Mouse (Mus musculus): Measurements from ENCODE around the gene 4930519P11Rik. TPM values are rescaled to one million over a fixed set of nuclear protein-coding genes. Genes with fewer than 3 reads are reported as not detected.
A peak's percentile ranks its signal among the peaks of the same experiment; 100 is the strongest.

The 4930519P11Rik gene
- 0.13 TPM for polyA plus RNA-seq (2021)

DNA sequence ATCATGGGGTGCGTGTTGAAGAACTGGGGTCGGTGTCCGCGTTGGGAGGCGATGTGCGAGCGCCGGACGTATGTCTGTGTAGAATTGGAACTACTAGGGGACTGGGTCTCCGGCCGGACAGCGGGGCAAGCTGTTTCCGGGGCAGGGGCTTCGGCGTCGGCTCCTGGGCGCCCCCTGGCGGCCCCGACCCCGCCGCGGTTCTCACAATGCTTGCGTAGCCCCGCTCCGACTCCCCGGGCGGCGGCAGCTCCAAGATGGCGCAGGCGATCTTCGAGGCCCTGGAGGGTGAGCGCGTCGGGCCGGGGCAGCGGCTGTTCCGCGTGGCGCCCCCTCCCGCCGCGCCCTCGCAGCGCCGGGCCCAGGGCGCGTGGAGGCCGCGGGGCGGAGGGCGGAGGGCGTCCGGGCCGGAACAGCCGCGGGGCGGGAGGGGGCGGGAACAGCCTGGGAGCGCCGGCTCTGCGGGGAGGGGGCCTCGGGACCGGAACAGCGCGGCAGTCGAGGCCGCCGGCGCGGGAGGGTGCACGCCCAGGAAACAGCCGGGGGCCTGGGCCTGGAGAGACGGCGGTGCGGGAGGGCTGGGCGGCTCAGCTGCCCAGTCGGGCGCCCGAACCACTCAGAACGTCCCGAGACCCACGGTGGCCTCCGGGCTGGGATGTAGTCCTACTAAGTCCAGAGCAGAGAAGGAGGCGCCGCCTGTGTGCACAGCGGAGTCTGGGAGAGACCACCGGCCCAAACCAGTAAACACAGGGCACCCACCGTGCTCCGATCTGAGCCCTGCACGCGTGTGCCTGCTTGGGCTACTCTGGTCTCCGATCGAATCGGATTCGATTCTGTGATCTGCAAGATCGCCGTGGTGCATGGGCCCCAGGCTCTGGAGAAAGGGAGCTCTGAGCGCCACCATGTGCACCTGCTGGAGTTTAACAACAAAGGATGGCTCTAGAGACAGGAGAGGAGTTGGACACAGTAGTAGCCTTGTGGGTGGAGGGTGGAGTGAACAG lies at the start of gene 4930519P11Rik, which contains the start of gene Zfp341:
TSS of gene 4930519P11Rik (minus strand) at position 320 of the 998 bp plus-strand sequence.
TSS of gene Zfp341 (plus strand) at position 180 of the 998 bp plus-strand sequence.
- POLR2A ChIA-PET = interaction anchor here (0.9 to 1.0 kb wide), 2 partner anchors 177 to 203 kb away, joined by 3 read pairs; partner anchors contain the start of gene Cbfa2t2
- peak; percentile 93 for ATAC-seq
- peak; percentile 100 for TF ChIP-seq CTCF (IDR thresholded peaks at IDR 0.05)
- no peaks in the 10 kb centered on the region for H3K27me3 ChIP-seq
- no peak for DNase-seq (ENCODE audit: low read depth, low spot score)
- CTCF ChIA-PET = interaction anchor here (0.6 to 2.3 kb wide), 5 partner anchors 10 to 202 kb away, joined by 3 to 5 read pairs (median 4); partner anchors contain the start of gene Pxmp4
- in situ Hi-C loops (cut with MboI; ENCODE audit: low pct_unique_long_range_greater_than_20kb) = no loop called here

DNA sequence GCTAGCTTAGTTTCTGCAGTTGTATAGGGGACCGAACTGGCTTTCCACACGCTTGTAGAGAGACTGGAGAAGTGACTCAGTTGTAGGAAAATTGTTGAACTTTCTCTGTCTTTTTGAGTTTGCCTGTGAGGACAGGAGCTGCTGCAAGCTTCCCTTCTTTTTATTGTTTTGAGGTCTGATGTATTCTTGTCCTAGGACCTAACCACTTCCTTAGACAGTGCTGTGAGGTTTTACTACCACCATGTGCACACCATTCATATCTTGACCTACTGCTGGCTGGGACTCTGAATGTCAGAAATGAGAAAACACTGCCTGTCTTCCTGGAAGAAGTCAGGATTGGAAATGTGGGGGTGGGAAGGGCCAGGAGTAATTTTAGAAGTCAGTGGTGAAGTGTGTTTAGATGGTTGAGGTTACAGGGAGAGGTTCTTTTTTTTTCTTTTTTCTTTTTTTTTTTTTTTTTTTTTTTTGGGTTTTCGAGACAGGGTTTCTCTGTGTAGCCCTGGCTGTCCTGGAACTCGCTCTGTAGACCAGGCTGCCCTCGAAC lies 46.4 kb upstream of the 4930519P11Rik start:
- CTCF ChIA-PET = interaction anchor here (1.2 kb wide), 1 partner anchor 9 kb away, joined by 4 read pairs; no protein-coding TSS in a partner anchor
- ATAC-seq = no peak
- H3K27me3 ChIP-seq = no peaks in the 10 kb centered on the region
- in situ Hi-C loops (cut with MboI; ENCODE audit: low pct_unique_long_range_greater_than_20kb) = no loop called here
- DNase-seq (ENCODE audit: low read depth, low spot score) = no peak
- POLR2A ChIA-PET = interaction anchor here (0.6 kb wide), 1 partner anchor 202 kb away, joined by 3 read pairs; no protein-coding TSS in a partner anchor
- no peak for TF ChIP-seq CTCF (IDR thresholded peaks at IDR 0.05)

DNA sequence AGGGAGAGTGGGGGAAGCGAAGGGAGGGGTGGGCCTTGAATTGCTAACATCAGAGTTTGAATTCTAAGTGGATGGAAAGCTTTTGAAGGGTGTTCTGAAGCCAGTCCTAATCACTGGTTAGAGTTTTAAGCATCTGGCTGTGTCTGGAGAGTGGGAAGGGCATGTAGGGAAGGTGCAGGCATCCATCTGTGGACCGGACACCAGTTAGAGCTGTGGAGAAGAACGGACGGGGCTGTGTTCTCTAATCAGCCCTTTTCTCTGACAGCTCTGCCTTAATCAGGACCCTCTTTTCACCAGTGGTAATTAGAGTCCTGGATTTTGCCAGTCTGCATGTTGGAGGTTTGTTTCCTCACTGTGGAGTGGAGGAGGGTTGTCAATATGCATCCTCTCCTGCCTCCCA lies 45.8 kb upstream of the 4930519P11Rik start:
- in situ Hi-C loops (cut with MboI; ENCODE audit: low pct_unique_long_range_greater_than_20kb) = no loop called here
- POLR2A ChIA-PET = interaction anchor here (0.6 kb wide), 1 partner anchor 203 kb away, joined by 3 read pairs; no protein-coding TSS in a partner anchor
- no peak for ATAC-seq
- CTCF ChIA-PET = interaction anchor here (1.2 kb wide), 1 partner anchor 10 kb away, joined by 4 read pairs; no protein-coding TSS in a partner anchor
- TF ChIP-seq CTCF (IDR thresholded peaks at IDR 0.05) = no peak
- no peaks in the 10 kb centered on the region for H3K27me3 ChIP-seq
- DNase-seq (ENCODE audit: low read depth, low spot score) = no peak

DNA sequence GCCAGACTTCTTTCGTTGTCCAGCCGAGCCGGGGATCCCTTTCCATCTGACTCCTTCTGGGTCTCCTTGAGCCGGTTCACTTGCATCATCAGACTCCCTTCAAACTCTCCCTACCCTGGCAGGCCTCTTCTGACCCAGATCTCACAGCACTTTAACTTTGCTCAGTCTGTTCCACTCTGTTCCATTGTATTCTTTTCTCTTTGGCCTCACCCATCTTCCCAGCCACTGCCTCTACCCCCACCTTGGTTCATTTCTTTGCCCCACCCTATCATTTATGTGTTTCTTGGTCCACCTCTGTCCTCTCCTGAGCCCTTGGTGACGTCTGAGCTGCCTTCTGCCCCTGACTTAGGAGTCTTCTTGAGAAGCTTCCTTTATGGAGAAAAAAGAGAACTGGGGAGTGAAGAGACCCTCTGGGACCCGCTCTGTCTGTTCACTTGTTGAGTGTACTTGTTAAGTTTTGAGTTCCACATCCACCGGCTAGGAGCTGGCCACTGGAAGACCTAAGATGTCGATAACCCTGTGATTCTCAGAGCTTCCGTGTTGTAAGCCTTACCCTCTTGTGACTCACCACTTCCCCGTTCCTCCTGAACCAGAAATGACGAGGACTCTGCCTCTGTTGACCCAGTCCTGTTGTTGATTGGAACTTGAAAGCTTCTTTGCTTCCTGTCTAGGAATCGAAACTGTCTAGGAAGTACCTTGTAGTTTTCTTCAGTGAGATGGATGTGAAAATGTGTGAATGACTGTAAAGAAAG lies 44.4 kb upstream of the 4930519P11Rik start:
- ChIA-PET CTCF (no interaction called here), POLR2A (interaction anchor here (0.9 to 1.3 kb wide), 4 partner anchors 18 to 103 kb away, joined by 3 to 5 read pairs (median 3); no protein-coding TSS in a partner anchor)
- H3K27me3 ChIP-seq = no peaks in the 10 kb centered on the region
- ATAC-seq (peak; percentile 22), DNase-seq (ENCODE audit: low read depth, low spot score) (no peak)
- in situ Hi-C loops (cut with MboI; ENCODE audit: low pct_unique_long_range_greater_than_20kb) = no loop called here
- no peak for TF ChIP-seq CTCF (IDR thresholded peaks at IDR 0.05)

DNA sequence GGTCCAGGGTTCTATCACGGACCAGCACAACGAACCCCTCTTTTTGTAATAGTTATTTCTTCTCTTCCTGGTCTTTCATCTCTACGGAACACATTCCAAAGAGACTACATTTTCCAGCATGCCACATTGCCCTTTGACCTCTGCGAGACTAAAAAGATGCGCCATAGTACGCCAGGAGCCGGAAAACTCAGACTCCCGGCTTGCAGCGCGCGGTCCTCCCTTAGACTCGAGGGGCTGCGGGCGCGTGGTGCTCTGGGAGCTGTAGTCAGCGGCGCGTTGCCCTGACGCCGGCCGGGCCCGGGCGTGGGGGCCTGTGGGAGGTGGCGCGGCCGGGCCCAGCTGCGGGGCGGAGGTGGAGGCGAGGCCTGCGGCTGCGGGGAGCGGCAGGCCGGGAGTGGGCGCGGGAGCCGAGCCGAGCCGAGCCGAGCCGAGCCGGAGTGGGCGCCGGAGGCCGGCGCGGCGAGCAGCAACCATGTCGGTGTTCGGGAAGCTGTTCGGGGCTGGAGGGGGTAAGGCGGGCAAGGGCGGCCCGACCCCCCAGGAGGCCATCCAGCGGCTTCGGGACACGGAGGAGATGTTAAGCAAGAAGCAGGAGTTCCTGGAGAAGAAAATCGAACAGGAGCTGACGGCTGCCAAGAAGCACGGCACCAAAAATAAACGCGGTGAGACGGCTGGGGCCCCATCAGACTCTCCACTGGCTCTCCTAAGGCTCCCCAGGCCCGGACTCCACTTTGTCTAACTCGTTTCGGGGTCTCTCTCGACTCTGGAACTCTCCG lies 43.7 kb upstream of the 4930519P11Rik start:
- in situ Hi-C loops (cut with MboI; ENCODE audit: low pct_unique_long_range_greater_than_20kb) = no loop called here
- no peak for TF ChIP-seq CTCF (IDR thresholded peaks at IDR 0.05)
- CTCF ChIA-PET = no interaction called here
- no peaks in the 10 kb centered on the region for H3K27me3 ChIP-seq
- peak; percentile 74 for DNase-seq (ENCODE audit: low read depth, low spot score)
- peak; percentile 92 for ATAC-seq
- POLR2A ChIA-PET = interaction anchor here (0.6 to 1.3 kb wide), 4 partner anchors 20 to 166 kb away, joined by 3 to 7 read pairs (median 4); no protein-coding TSS in a partner anchor

DNA sequence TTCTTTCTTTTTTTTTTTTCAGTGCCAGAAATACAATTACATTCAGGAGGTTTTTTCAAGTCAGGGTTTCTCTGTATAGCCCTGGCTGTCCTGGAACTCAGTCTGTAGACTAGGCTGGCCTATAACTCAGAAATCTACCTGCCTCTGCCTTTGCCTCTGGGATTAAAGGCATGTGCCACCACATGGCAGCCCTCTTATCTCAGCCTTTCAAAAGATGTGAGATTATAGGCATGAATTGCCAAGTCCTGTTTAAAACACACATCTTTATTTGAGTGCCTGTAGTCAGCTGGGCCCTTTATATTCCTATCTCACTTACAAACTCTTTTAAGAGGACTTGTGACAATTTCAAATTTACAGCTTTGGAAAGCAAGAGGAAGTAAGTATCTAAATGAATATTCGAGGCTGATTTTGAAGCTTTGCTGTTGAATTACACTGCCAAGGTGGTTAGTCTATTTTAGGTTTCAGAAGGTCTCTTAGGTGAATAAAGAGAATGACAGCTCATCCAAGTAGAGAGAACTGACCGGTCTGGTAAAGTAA lies 42.7 kb upstream of the 4930519P11Rik start:
- TF ChIP-seq CTCF (IDR thresholded peaks at IDR 0.05) = no peak
- DNase-seq (ENCODE audit: low read depth, low spot score) (no peak), ATAC-seq (no peak)
- ChIA-PET POLR2A (no interaction called here), CTCF (no interaction called here)
- in situ Hi-C loops (cut with MboI; ENCODE audit: low pct_unique_long_range_greater_than_20kb) = no loop called here
- H3K27me3 ChIP-seq = no peaks in the 10 kb centered on the region

DNA sequence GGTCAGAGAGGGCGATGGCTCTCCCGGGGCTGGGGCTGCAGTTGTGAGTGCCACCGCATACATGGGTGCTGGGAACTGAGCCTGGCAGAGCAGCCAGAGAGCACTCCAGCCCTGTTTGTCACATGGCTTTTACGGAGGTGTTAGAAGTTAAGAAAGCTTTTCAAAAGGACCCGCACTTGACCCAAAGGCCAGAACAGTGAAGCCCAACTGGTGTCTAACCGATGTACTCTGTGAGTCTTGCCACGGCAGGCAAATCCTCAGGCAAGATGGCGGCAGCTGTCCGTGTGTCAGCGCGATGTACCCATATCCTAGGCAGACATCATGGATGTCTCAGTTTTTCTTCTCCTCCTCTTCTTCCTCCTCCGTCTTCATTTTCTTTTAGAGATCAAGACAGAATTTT lies 41.7 kb upstream of the 4930519P11Rik start:
- DNase-seq (ENCODE audit: low read depth, low spot score) (no peak), ATAC-seq (no peak)
- CTCF ChIA-PET = no interaction called here
- POLR2A ChIA-PET = no interaction called here
- in situ Hi-C loops (cut with MboI; ENCODE audit: low pct_unique_long_range_greater_than_20kb) = no loop called here
- no peak for TF ChIP-seq CTCF (IDR thresholded peaks at IDR 0.05)
- H3K27me3 ChIP-seq = no peaks in the 10 kb centered on the region

DNA sequence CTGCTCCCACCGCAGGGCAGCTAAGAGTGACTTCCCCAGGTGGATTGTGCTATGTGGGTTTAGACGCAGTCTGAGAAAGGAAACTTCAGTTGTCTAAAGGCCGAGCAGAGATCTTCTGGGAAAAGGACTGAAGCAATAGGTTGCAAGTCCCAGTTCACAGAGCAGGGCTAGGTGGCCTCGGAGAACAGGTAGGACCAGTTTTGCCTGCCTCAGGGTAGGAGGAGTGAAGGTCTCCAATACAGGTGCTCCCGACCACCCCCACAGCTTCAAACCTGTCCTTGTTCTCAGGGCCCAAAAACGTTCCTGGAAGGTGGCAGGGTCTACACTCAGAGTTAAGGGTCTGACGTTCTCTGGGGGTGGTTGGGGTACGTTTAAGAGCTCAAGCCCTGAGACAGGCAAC lies 38.1 kb upstream of the 4930519P11Rik start, which contains the start of gene Chmp4b:
TSS of gene Chmp4b (plus strand) at position 343 of the 400 bp plus-strand sequence.
- ATAC-seq (no peak), DNase-seq (ENCODE audit: low read depth, low spot score) (no peak)
- ChIA-PET POLR2A (no interaction called here), CTCF (no interaction called here)
- no peak for TF ChIP-seq CTCF (IDR thresholded peaks at IDR 0.05)
- in situ Hi-C loops (cut with MboI; ENCODE audit: low pct_unique_long_range_greater_than_20kb) = no loop called here
- no peaks in the 10 kb centered on the region for H3K27me3 ChIP-seq

DNA sequence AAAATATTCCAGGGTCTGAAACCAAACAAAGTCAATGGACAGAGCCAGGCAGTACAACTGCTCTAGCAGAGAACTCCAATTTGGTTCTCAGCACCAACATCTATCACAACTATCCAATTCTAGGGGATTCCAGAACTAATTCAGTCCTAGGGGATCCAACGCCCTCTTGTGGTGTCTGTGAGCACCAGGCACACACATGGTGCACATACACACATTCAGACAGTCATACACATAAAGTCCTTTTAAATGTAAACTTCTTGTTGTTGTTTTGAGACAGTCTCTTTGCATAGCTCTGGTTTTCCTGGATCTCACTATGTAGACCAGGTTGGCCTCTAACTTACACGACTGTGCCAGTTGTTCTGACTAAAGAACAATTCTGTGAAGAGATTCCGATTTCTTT lies 37.2 kb upstream of the 4930519P11Rik start:
- ATAC-seq (no peak), DNase-seq (ENCODE audit: low read depth, low spot score) (no peak)
- TF ChIP-seq CTCF (IDR thresholded peaks at IDR 0.05) = no peak
- POLR2A ChIA-PET = no interaction called here
- in situ Hi-C loops (cut with MboI; ENCODE audit: low pct_unique_long_range_greater_than_20kb) = no loop called here
- CTCF ChIA-PET = no interaction called here
- H3K27me3 ChIP-seq = no peaks in the 10 kb centered on the region
